Mouse (Mus musculus) kidney, postnatal 0 days (tissue): ENCODE results near the gene Zzz3. TPM values are rescaled to one million over a fixed set of nuclear protein-coding genes. Genes with fewer than 3 reads are reported as not detected.

Experiments used
- ATAC-seq: fragments of 200-750 bp; cut with Nextera tagmentation; replicated peaks from 2 replicates; pipeline ENCODE4 v1.8.0; 2017; ENCODE audit warnings: low read depth, moderate number of reproducible peaks, moderate TSS enrichment, moderate library complexity; ENCODE audit not compliant: low FRiP score
- DNase-seq: peaks from one replicate; pipeline ENCODE4 v3.0.0-alpha.2; 2016; ENCODE audit warnings: low spot score
- H3K27ac ChIP-seq: fragments of 300-500 bp; sonication (generic); 2 replicates; pipeline ENCODE4 v1.5.1; 2014; ENCODE audit warnings: mild to moderate bottlenecking
- H3K27me3 ChIP-seq: fragments of 300-500 bp; sonication (generic); 2 replicates; pipeline ENCODE4 v1.6.1; 2014; ENCODE audit warnings: low read length, mixed read lengths; ENCODE audit not compliant: insufficient read depth
- H3K36me3 ChIP-seq: fragments of 300-500 bp; sonication (generic); 2 replicates; pipeline ENCODE4 v1.6.1; 2014; ENCODE audit warnings: low read length, mixed read lengths; ENCODE audit not compliant: insufficient read depth
- H3K4me1 ChIP-seq: fragments of 300-500 bp; sonication (generic); replicated peaks from 2 replicates; pipeline ENCODE4 v1.6.1; 2014; ENCODE audit warnings: antibody characterized with exemption, low read length, mixed read lengths; ENCODE audit not compliant: insufficient read depth
- H3K4me2 ChIP-seq: fragments of 300-500 bp; sonication (generic); 2 replicates; pipeline ENCODE4 v1.6.1; 2014; ENCODE audit warnings: mild to moderate bottlenecking, low read length, moderate library complexity, mixed read lengths
- H3K4me3 ChIP-seq: fragments of 300-500 bp; sonication (generic); replicated peaks from 2 replicates; pipeline ENCODE4 v1.5.1; 2014; ENCODE audit warnings: low read depth, low read length
- H3K9ac ChIP-seq: fragments of 300-500 bp; sonication (generic); 2 replicates; pipeline ENCODE4 v1.6.1; 2014; ENCODE audit warnings: low read depth, low read length
- H3K9me3 ChIP-seq: fragments of 300-500 bp; sonication (generic); replicated peaks from 2 replicates; pipeline ENCODE4 v1.6.1; 2016; ENCODE audit warnings: low read length, inconsistent platforms, mixed read lengths
- CTCF ChIP-seq: IDR thresholded peaks from 2 replicates; pipeline ENCODE4 v1.5.1; 2016; ENCODE audit warnings: antibody characterized with exemption, low read depth, mild to moderate bottlenecking, moderate library complexity
- WGBS: fragments of 180-500 bp; shearing (Covaris S2); extraction: QIAGEN DNeasy Blood & Tissue Kit; methylation state at CpG from one replicate; pipeline ENCODE4 v1.1.7; 2014; 5-methylcytosine and 5-hydroxymethylcytosine counted together
- polyA plus RNA-seq: library from polyadenylated mRNA; unstranded; fragments of >200 nt; fragmentation: Nextera tagmentation; extraction: Ambion mirVana; gene quantifications from 2 replicates; pipeline ENCODE4 v1.2.1, GENCODE M21; 2015

Zzz3 gene
- 44.4 and 46.3 TPM in 2 replicates for polyA plus RNA-seq

GRCm38 (mm10) chr3:152395350-152396277 lies at the start of gene Zzz3:
Gene Zzz3, plus strand, starts transcription at chr3:152395473.
- Histone ChIP-seq H3K27me3 (no peaks in the 10 kb centered on the region), H3K9ac (peak within 1 kb of the TSS; percentile 93), H3K4me3 (peak within 1 kb of the TSS; percentile 73), H3K4me1 (peaks cover 10% of the 10 kb centered on the region; the same call in 1 of the 2 replicates), H3K27ac (peak within 1 kb of the TSS; percentile 98), H3K4me2 (peak within 1 kb of the TSS; percentile 66), H3K36me3 (peaks cover 5% of the 10 kb centered on the region; the same call in 1 of the 2 replicates), H3K9me3 (no peaks in the 10 kb centered on the region)
- DNase-seq (peak; percentile 96), ATAC-seq (peak; percentile 94)
- TF ChIP-seq CTCF: peak; percentile 81
- under 1% methylated on average over 100 of the region's 108 CpGs for WGBS

GRCm38 (mm10) chr3:152345732-152346632 lies 49.3 kb upstream of the Zzz3 start, which contains the start of gene Usp33:
Gene Usp33, plus strand, starts transcription at chr3:152346478.
- H3K4me1 ChIP-seq: peaks cover 4% of the 10 kb centered on the region; the same call in 1 of the 2 replicates
- ATAC-seq (peak; percentile 96), DNase-seq (peak; percentile 94)
- H3K27me3 ChIP-seq: no peaks in the 10 kb centered on the region
- H3K4me3 ChIP-seq: peak within 1 kb of the TSS; percentile 56
- H3K27ac ChIP-seq: peak within 1 kb of the TSS; percentile 65; the same call in 1 of the 2 replicates
- TF ChIP-seq CTCF: 0 out of 2 replicates have a peak, but pooled peaks have one; percentile 7
- no peaks in the 10 kb centered on the region for H3K36me3 ChIP-seq
- peak within 1 kb of the TSS; percentile 52 for H3K4me2 ChIP-seq
- H3K9me3 ChIP-seq: no peaks in the 10 kb centered on the region
- H3K9ac ChIP-seq: peak within 1 kb of the TSS; percentile 83
- 9% methylated on average over 32 of the region's 44 CpGs for WGBS

DNA sequence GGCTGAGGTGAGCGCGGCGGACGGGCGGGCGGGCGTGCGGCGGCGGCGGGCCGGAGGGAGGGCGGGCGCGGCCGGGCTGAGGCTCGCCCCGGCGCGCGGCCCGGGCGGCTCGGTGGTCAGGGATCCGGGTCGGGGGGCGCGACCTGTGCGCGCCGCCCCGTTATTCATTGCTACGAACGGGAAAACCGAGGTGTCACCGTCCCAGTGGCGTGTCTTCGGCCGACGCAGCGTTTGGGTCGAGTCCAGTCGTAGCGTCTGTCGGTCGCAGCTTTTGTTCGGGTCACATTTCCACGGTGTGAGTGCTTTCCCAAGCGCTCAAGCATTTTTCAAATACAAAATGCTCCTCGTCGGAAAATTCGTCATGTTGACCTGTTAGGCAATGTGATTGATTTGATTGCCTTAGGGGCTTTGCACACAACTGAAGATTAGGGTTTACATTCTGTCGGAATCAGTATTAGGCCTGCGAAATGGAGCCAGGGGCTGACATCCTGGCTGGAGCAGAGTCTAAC lies 48.6 kb upstream of the Zzz3 start:
- ATAC-seq: no peak; the same call in none of the 2 replicates
- 0% methylated on average over 30 of the region's 54 CpGs for WGBS
- H3K9me3 ChIP-seq: no peaks in the 10 kb centered on the region
- TF ChIP-seq CTCF: no peak
- peak overlapping the region; percentile 65; the same call in 1 of the 2 replicates for H3K27ac ChIP-seq
- DNase-seq: peak; percentile 43
- peak overlapping the region; percentile 56 for H3K4me3 ChIP-seq
- peaks cover 4% of the 10 kb centered on the region; the same call in 1 of the 2 replicates for H3K4me1 ChIP-seq
- no peaks in the 10 kb centered on the region for H3K27me3 ChIP-seq
- H3K4me2 ChIP-seq: peak overlapping the region; percentile 52
- H3K9ac ChIP-seq: peak overlapping the region; percentile 83
- H3K36me3 ChIP-seq: no peaks in the 10 kb centered on the region

DNA sequence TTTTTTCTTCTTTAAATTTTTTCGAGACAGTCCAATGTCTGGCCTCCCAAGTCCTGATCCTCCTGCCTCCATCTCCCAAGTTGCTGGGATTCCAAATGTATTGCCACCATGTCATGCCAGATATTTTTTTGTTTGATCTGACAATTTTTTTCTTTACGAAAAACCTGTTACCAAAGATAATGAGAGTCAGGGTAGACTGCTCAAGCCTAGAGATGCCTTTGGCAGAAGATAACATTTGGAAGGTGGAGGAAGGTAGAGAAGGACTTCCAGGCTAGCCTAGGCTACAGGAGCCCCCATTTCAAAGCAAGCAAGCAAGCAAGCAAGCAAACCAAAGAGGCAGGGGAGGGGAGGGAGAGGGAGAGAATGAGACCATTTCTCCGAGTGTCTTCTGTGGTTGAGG lies 48.0 kb upstream of the Zzz3 start:
- Histone ChIP-seq H3K4me3 (peak overlapping the region; percentile 56), H3K9me3 (no peaks in the 10 kb centered on the region), H3K27ac (no peak overlapping the region), H3K4me2 (peak overlapping the region; percentile 52), H3K27me3 (no peaks in the 10 kb centered on the region), H3K4me1 (peaks cover 4% of the 10 kb centered on the region; the same call in 1 of the 2 replicates), H3K9ac (peak overlapping the region; percentile 83), H3K36me3 (no peaks in the 10 kb centered on the region)
- no peak for DNase-seq
- WGBS: 43% methylated on average over 3 of the region's 3 CpGs
- no peak for TF ChIP-seq CTCF
- no peak for ATAC-seq

DNA sequence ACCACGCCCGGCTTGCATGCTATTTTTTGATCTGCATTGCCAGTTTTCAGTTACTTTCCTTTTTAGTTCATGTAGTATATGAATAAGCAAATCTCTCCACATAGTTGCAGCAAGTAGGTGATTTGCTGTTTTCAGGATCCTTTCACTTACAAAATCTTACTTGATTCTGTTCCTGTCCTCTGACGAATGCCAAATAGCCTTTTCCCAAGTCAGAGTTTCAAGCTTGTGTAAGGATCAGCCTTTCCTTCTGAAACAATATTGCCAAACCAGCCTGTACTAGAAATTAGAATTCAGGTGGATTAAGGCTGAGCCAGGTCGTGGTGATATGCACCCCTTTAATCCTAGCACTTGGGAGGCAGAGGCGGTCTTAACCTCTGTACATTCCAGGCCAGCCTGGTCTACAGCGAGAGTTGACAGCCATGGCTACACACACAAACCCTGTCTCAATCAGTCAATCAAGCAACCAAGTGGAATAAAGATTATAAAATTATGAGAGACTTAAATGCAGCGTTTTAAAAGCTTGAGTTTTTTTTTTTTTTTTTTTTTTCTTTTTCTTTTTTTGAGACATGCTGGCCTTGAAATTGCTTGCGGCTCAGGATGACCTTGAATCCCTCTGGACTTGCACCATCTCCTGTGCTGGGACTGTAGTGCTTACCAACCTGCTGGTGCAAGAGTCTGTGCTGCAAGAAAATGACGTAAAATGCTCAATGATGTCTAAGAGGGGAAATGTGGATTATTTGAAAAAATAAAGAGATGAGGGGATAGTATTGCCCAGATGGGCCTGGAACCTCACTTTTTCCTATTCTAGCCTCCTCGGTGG lies 47.1 kb upstream of the Zzz3 start:
- H3K4me3 ChIP-seq: no peak overlapping the region
- no peak for DNase-seq
- no peaks in the 10 kb centered on the region for H3K36me3 ChIP-seq
- no peak for TF ChIP-seq CTCF
- H3K27me3 ChIP-seq: no peaks in the 10 kb centered on the region
- 89% methylated on average over 10 of the region's 10 CpGs for WGBS
- H3K9ac ChIP-seq: no peak overlapping the region
- ATAC-seq: no peak
- no peak overlapping the region for H3K27ac ChIP-seq
- H3K4me1 ChIP-seq: peaks cover 4% of the 10 kb centered on the region; the same call in 1 of the 2 replicates
- H3K4me2 ChIP-seq: no peak overlapping the region
- H3K9me3 ChIP-seq: no peaks in the 10 kb centered on the region
